Mouse (Mus musculus) myocyte (in vitro differentiated cells): ENCODE data around the gene Ccdc7a. TPM values are rescaled to one million over a fixed set of nuclear protein-coding genes. Genes with fewer than 3 reads are reported as not detected.

Experiments
- H3K27me3 ChIP-seq: one replicate; pipeline ENCODE4 v1.6.1; 2011; ENCODE audit not compliant: control insufficient read depth, insufficient read depth, insufficient read length
- H3K36me3 ChIP-seq: one replicate; pipeline ENCODE4 v1.6.1; 2011; ENCODE audit not compliant: control insufficient read depth, insufficient read depth
- H3K4me2 ChIP-seq: one replicate; pipeline ENCODE4 v1.6.1; 2011; ENCODE audit warnings: low read depth, control low read depth
- H3K4me3 ChIP-seq: one replicate; pipeline ENCODE4 v1.5.1; 2011; ENCODE audit warnings: mild to moderate bottlenecking, control low read depth, moderate library complexity
- H3K79me2 ChIP-seq: one replicate; pipeline ENCODE4 v1.6.1; 2011; ENCODE audit not compliant: control insufficient read depth, insufficient read depth
- H3ac ChIP-seq: one replicate; pipeline ENCODE4 v1.6.1; 2011; ENCODE audit not compliant: control insufficient read depth, insufficient read length
- CEBPB ChIP-seq: IDR thresholded peaks from 2 replicates; pipeline ENCODE4 v1.6.1; 2011; ENCODE audit warnings: mild to moderate bottlenecking, moderate library complexity; ENCODE audit not compliant: poor library complexity, insufficient read depth, severe bottlenecking
- E2F4 ChIP-seq: IDR thresholded peaks from one replicate; pipeline ENCODE4 v1.6.1; 2011; ENCODE audit warnings: mild to moderate bottlenecking, control low read depth, moderate library complexity; ENCODE audit not compliant: insufficient read depth
- MAX ChIP-seq: IDR thresholded peaks from one replicate; pipeline ENCODE4 v1.6.1; 2011; ENCODE audit warnings: low read depth, mild to moderate bottlenecking, control low read depth
- MYOD1 ChIP-seq, 3 experiments: IDR thresholded peaks; one replicate each; pipeline ENCODE4 v1.6.1; 2011; ENCODE audit warnings: control low read depth in 2 of 3, low read depth in 2 of 3, mild to moderate bottlenecking in 2 of 3, moderate library complexity in 1 of 3; ENCODE audit not compliant: insufficient read length in 2 of 3, control insufficient read depth in 1 of 3
- MYOG ChIP-seq, 3 experiments: IDR thresholded peaks; one replicate each; pipeline ENCODE4 v1.6.1; 2011; ENCODE audit warnings: control low read depth in 2 of 3, low read depth in 2 of 3, mild to moderate bottlenecking in 2 of 3; ENCODE audit not compliant: insufficient read length in 2 of 3, control insufficient read depth in 1 of 3, insufficient read depth in 1 of 3
- POLR2A ChIP-seq: IDR thresholded peaks from one replicate; pipeline ENCODE4 v1.6.1; 2011; ENCODE audit warnings: low read depth, mild to moderate bottlenecking, control low read depth, moderate library complexity; ENCODE audit not compliant: insufficient read length
- POLR2AphosphoS2 ChIP-seq: IDR thresholded peaks from one replicate; pipeline ENCODE4 v1.6.1; 2011; ENCODE audit warnings: low read depth, control low read depth; ENCODE audit not compliant: insufficient read length
- REST ChIP-seq: IDR thresholded peaks from one replicate; pipeline ENCODE4 v1.6.1; 2011; ENCODE audit warnings: mild to moderate bottlenecking, control low read depth, moderate library complexity; ENCODE audit not compliant: insufficient read depth, insufficient read length
- SRF ChIP-seq: IDR thresholded peaks from one replicate; pipeline ENCODE4 v1.6.1; 2011; ENCODE audit warnings: low read depth; ENCODE audit not compliant: control insufficient read depth, insufficient read length
- TCF12 ChIP-seq: IDR thresholded peaks from one replicate; pipeline ENCODE4 v1.6.1; 2011; ENCODE audit warnings: mild to moderate bottlenecking, control low read depth; ENCODE audit not compliant: poor library complexity, insufficient read depth, severe bottlenecking
- TCF3 ChIP-seq: IDR thresholded peaks from one replicate; pipeline ENCODE4 v1.6.1; 2011; ENCODE audit warnings: low read depth, control low read depth; ENCODE audit not compliant: insufficient read length
- USF1 ChIP-seq: IDR thresholded peaks from one replicate; pipeline ENCODE4 v1.6.1; 2011; ENCODE audit warnings: low read depth, mild to moderate bottlenecking, control low read depth, moderate library complexity
- polyA plus RNA-seq: library from polyadenylated mRNA; unstranded; fragments of >200 nt; fragmentation: generic; extraction: Trizol; gene quantifications from one replicate; pipeline ENCODE4 v1.2.1, GENCODE M21; 2012; ENCODE audit warnings: missing spikeins

Ccdc7a gene
- polyA plus RNA-seq, 1 experiment = not detected

- TF ChIP-seq E2F4 (no peak), MYOG (IDR thresholded peaks at IDR 0.05; ENCODE audit: control insufficient read depth in 1 of 3, insufficient read depth in 1 of 3, insufficient read length in 2 of 3, low read depth in 2 of 3) (no peak), MAX (no peak), MYOD1 (IDR thresholded peaks at IDR 0.05; ENCODE audit: control insufficient read depth in 1 of 3, insufficient read length in 2 of 3, low read depth in 2 of 3) (no peak), CEBPB (no peak), POLR2AphosphoS2 (no peak), USF1 (no peak), TCF12 (no peak), TCF3 (no peak), POLR2A (no peak), REST (no peak), SRF (no peak)
- H3ac ChIP-seq = no peak overlapping the region
Observed at GRCm38 (mm10) chr8:128732254-128732653, 333.1 kb downstream of the Ccdc7a start.

GRCm38 (mm10) chr8:128727213-128727612 is 338.1 kb downstream of the Ccdc7a start:
- Histone ChIP-seq H3K4me3 (no peak overlapping the region), H3K4me2 (no peak overlapping the region), H3K36me3 (peaks cover 71% of the 10 kb centered on the region), H3K79me2 (no peaks in the 10 kb centered on the region), H3ac (no peak overlapping the region), H3K27me3 (no peaks in the 10 kb centered on the region)
- no peak for TF ChIP-seq MYOD1 (IDR thresholded peaks at IDR 0.05; ENCODE audit: control insufficient read depth in 1 of 3, insufficient read length in 2 of 3, low read depth in 2 of 3)
- no peak for TF ChIP-seq CEBPB
- no peak for TF ChIP-seq TCF12
- TF ChIP-seq E2F4 = no peak

More at GRCm38 (mm10) chr8:128732254-128732653, 333.1 kb downstream of the Ccdc7a start:
- Histone ChIP-seq H3K36me3 (peaks cover 75% of the 10 kb centered on the region), H3K79me2 (no peaks in the 10 kb centered on the region), H3K27me3 (no peaks in the 10 kb centered on the region), H3K4me2 (no peak overlapping the region), H3K4me3 (no peak overlapping the region)

GRCm38 (mm10) chr8:128724819-128725218 is 340.5 kb downstream of the Ccdc7a start:
- Histone ChIP-seq H3K4me2 (no peak overlapping the region), H3K36me3 (peaks cover 81% of the 10 kb centered on the region), H3K27me3 (no peaks in the 10 kb centered on the region), H3K79me2 (no peaks in the 10 kb centered on the region), H3ac (no peak overlapping the region), H3K4me3 (no peak overlapping the region)
- TF ChIP-seq CEBPB = no peak
- no peak for TF ChIP-seq POLR2AphosphoS2
- no peak for TF ChIP-seq POLR2A
- no peak for TF ChIP-seq TCF12
- no peak for TF ChIP-seq REST
- TF ChIP-seq SRF = no peak
- no peak for TF ChIP-seq USF1
- no peak for TF ChIP-seq MAX
- TF ChIP-seq E2F4 = no peak
- no peak for TF ChIP-seq MYOD1 (IDR thresholded peaks at IDR 0.05; ENCODE audit: control insufficient read depth in 1 of 3, insufficient read length in 2 of 3, low read depth in 2 of 3)
- TF ChIP-seq TCF3 = no peak
- no peak for TF ChIP-seq MYOG (IDR thresholded peaks at IDR 0.05; ENCODE audit: control insufficient read depth in 1 of 3, insufficient read depth in 1 of 3, insufficient read length in 2 of 3, low read depth in 2 of 3)

GRCm38 (mm10) chr8:128716184-128716583 is 349.1 kb downstream of the Ccdc7a start:
- H3K4me2 ChIP-seq = no peak overlapping the region
- no peak overlapping the region for H3ac ChIP-seq
- peaks cover 31% of the 10 kb centered on the region for H3K79me2 ChIP-seq
- no peak for TF ChIP-seq TCF12
- no peak for TF ChIP-seq MYOD1 (IDR thresholded peaks at IDR 0.05; ENCODE audit: control insufficient read depth in 1 of 3, insufficient read length in 2 of 3, low read depth in 2 of 3)
- no peak for TF ChIP-seq TCF3
- no peak for TF ChIP-seq SRF
- no peak for TF ChIP-seq POLR2A
- no peak for TF ChIP-seq E2F4
- TF ChIP-seq USF1 = no peak
- TF ChIP-seq MYOG (IDR thresholded peaks at IDR 0.05; ENCODE audit: control insufficient read depth in 1 of 3, insufficient read depth in 1 of 3, insufficient read length in 2 of 3, low read depth in 2 of 3) = no peak
- no peak for TF ChIP-seq MAX
- no peak for TF ChIP-seq CEBPB
- no peak for TF ChIP-seq REST
- no peak for TF ChIP-seq POLR2AphosphoS2
- peaks cover 87% of the 10 kb centered on the region for H3K36me3 ChIP-seq
- H3K27me3 ChIP-seq = no peaks in the 10 kb centered on the region
- no peak overlapping the region for H3K4me3 ChIP-seq

- peaks cover 74% of the 10 kb centered on the region for H3K36me3 ChIP-seq
- H3K4me2 ChIP-seq = no peak overlapping the region
- H3K79me2 ChIP-seq = peaks cover 76% of the 10 kb centered on the region
- H3K4me3 ChIP-seq = no peak overlapping the region
- no peak overlapping the region for H3ac ChIP-seq
- no peaks in the 10 kb centered on the region for H3K27me3 ChIP-seq
- TF ChIP-seq POLR2A = no peak
- TF ChIP-seq USF1 = no peak
- TF ChIP-seq REST = no peak
- no peak for TF ChIP-seq POLR2AphosphoS2
- no peak for TF ChIP-seq TCF12
- no peak for TF ChIP-seq CEBPB
- no peak for TF ChIP-seq E2F4
- no peak for TF ChIP-seq SRF
- no peak for TF ChIP-seq MYOG (IDR thresholded peaks at IDR 0.05; ENCODE audit: control insufficient read depth in 1 of 3, insufficient read depth in 1 of 3, insufficient read length in 2 of 3, low read depth in 2 of 3)
- no peak for TF ChIP-seq MYOD1 (IDR thresholded peaks at IDR 0.05; ENCODE audit: control insufficient read depth in 1 of 3, insufficient read length in 2 of 3, low read depth in 2 of 3)
- no peak for TF ChIP-seq TCF3
Observed at GRCm38 (mm10) chr8:128709261-128709660, 356.1 kb downstream of the Ccdc7a start.
